Mouse (Mus musculus) heart, adult 2 months (tissue): ENCODE measurements around the gene Fchsd2. TPM values are rescaled to one million over a fixed set of nuclear protein-coding genes. Genes with fewer than 3 reads are reported as not detected.

Experiments used
- DNase-seq, 2 experiments: peaks; one replicate each; pipeline ENCODE4 v3.0.0; 2021
- H3K27ac ChIP-seq: fragments of 200-600 bp; 2 replicates; pipeline ENCODE4 v1.8.1; 2022
- H3K27me3 ChIP-seq: fragments of 200-500 bp; 2 replicates; pipeline ENCODE4 v1.6.1; 2012; ENCODE audit warnings: mild to moderate bottlenecking, low read length, inconsistent platforms, mixed read lengths; ENCODE audit not compliant: control insufficient read depth, insufficient read depth
- H3K36me3 ChIP-seq: fragments of 200-500 bp; 2 replicates; pipeline ENCODE4 v1.6.1; 2012; ENCODE audit warnings: low read length, inconsistent platforms; ENCODE audit not compliant: control insufficient read depth, insufficient read depth
- H3K4me1 ChIP-seq: fragments of 200-500 bp; 2 replicates; pipeline ENCODE4 v1.6.1; 2011; ENCODE audit warnings: low read length; ENCODE audit not compliant: control insufficient read depth, insufficient read depth
- H3K4me3 ChIP-seq: fragments of 200-600 bp; 2 replicates; pipeline ENCODE4 v1.8.1; 2022
- H3K79me2 ChIP-seq: fragments of 200-500 bp; replicated peaks from 2 replicates; pipeline ENCODE4 v1.6.1; 2012; ENCODE audit warnings: mild to moderate bottlenecking, inconsistent platforms, low read length, moderate library complexity, mixed read lengths; ENCODE audit not compliant: control insufficient read depth, insufficient read depth
- H3K9ac ChIP-seq: fragments of 200-500 bp; 2 replicates; pipeline ENCODE4 v1.6.1; 2012; ENCODE audit warnings: low read depth, mild to moderate bottlenecking, control low read depth, inconsistent platforms, low read length, mixed read lengths
- CTCF ChIP-seq: fragments of 200-600 bp; IDR thresholded peaks from 2 replicates; pipeline ENCODE4 v1.8.1; 2022; ENCODE audit warnings: antibody characterized with exemption, mild to moderate bottlenecking, moderate library complexity
- EP300 ChIP-seq: fragments of 200-500 bp; IDR thresholded peaks from 2 replicates; pipeline ENCODE4 v1.6.1; 2011; ENCODE audit warnings: low read depth, low read length, control low read depth; ENCODE audit not compliant: insufficient read depth
- POLR2A ChIP-seq: fragments of 200-500 bp; IDR thresholded peaks from 2 replicates; pipeline ENCODE4 v1.6.1; 2011; ENCODE audit warnings: mild to moderate bottlenecking, low read depth, low read length, control low read depth; ENCODE audit not compliant: insufficient read depth
- WGBS: fragments of 180-500 bp; shearing (Covaris S2); methylation state at CpG from one replicate; pipeline ENCODE4 v1.1.7; 2018; 5-methylcytosine and 5-hydroxymethylcytosine counted together
- intact Hi-C: fragments of 180-260 bp; cut with DNase I; formaldehyde crosslinking; loops from one replicate; pipeline ENCODE4 v1.15.1; 2025
- polyA plus RNA-seq: library from polyadenylated mRNA; depleted of rRNA; stranded (reverse); fragments of >200 nt; gene quantifications from 2 replicates; pipeline ENCODE4 v1.2.3, GENCODE M21; 2012
- total RNA-seq, 2 experiments: library from RNA; stranded (reverse); gene quantifications; 2 replicates each; pipeline ENCODE4 v1.2.3; 2021

Fchsd2 gene
- total and polyA plus RNA-seq, 3 experiments: 5.6 to 22.4 (median 20.9) TPM

DNA sequence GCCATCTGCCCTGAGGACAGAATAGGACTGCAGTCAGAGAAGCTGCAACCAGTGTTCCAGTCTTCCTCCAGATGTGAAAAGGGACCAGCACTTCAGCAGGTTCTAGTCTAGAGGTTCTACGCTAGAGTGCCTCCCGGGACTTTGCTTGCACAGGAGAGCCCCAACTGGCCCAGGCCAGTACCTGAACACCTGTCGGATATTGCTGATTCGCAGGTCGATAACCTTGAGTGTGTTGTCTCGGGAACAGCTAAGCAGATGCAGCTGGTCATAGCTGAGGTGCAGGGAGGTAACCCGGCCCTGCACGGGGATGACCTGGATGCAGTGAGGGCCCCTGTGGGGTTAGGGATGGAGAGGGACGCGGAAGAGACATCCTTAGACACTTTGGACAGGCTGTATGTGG is 197.7 kb downstream of the Fchsd2 start:
- no peaks in the 10 kb centered on the region for H3K36me3 ChIP-seq
- peak in 1 of 2 experiments; percentile 14 for DNase-seq
- H3K4me3 ChIP-seq: no peak overlapping the region
- H3K79me2 ChIP-seq: no peaks in the 10 kb centered on the region
- no peak overlapping the region for H3K27ac ChIP-seq
- intact Hi-C loops: no loop called here
- H3K4me1 ChIP-seq: no peaks in the 10 kb centered on the region
- H3K9ac ChIP-seq: no peak overlapping the region
- WGBS: 92% methylated on average over 10 of the region's 10 CpGs
- H3K27me3 ChIP-seq: no peaks in the 10 kb centered on the region
- no peak for TF ChIP-seq EP300
- TF ChIP-seq POLR2A: no peak
- TF ChIP-seq CTCF: no peak

GRCm38 (mm10) chr7:101291211-101291610 is 198.5 kb downstream of the Fchsd2 start:
- no peak overlapping the region for H3K27ac ChIP-seq
- intact Hi-C loops: no loop called here
- no peaks in the 10 kb centered on the region for H3K4me1 ChIP-seq
- WGBS: 89% methylated on average over 5 of the region's 5 CpGs
- peak in 1 of 2 experiments; percentile 11 for DNase-seq
- H3K4me3 ChIP-seq: no peak overlapping the region
- TF ChIP-seq POLR2A (no peak), EP300 (no peak), CTCF (no peak)
- H3K27me3 ChIP-seq: no peaks in the 10 kb centered on the region
- no peaks in the 10 kb centered on the region for H3K36me3 ChIP-seq
- H3K79me2 ChIP-seq: no peaks in the 10 kb centered on the region
- H3K9ac ChIP-seq: no peak overlapping the region

DNA sequence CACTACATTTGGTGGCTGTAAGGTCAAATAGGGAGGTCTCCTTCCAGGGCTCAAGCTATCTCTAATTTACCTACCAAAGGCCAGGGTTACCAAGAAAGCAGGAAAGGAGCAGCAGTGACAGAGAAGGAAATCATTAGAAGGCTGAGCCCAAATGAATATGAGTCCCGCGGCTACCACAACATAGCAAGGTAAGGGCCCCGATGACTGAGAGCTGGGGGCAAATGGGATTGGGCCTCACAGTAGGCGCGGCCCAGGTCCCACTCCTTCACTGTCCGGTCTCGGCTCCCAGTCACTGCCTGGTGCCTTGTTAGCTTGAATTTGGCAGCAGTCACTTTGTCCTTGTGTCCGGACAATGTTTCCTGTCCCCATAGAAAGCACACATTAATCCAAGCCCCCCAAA is 199.0 kb downstream of the Fchsd2 start:
- 92% methylated on average over 8 of the region's 8 CpGs for WGBS
- no peak for DNase-seq
- H3K4me1 ChIP-seq: no peaks in the 10 kb centered on the region
- no peak for TF ChIP-seq CTCF
- TF ChIP-seq EP300: no peak
- no peak for TF ChIP-seq POLR2A
- H3K9ac ChIP-seq: no peak overlapping the region
- H3K27ac ChIP-seq: no peak overlapping the region
- H3K79me2 ChIP-seq: no peaks in the 10 kb centered on the region
- no peak overlapping the region for H3K4me3 ChIP-seq
- H3K36me3 ChIP-seq: no peaks in the 10 kb centered on the region
- intact Hi-C loops: no loop called here
- no peaks in the 10 kb centered on the region for H3K27me3 ChIP-seq

DNA sequence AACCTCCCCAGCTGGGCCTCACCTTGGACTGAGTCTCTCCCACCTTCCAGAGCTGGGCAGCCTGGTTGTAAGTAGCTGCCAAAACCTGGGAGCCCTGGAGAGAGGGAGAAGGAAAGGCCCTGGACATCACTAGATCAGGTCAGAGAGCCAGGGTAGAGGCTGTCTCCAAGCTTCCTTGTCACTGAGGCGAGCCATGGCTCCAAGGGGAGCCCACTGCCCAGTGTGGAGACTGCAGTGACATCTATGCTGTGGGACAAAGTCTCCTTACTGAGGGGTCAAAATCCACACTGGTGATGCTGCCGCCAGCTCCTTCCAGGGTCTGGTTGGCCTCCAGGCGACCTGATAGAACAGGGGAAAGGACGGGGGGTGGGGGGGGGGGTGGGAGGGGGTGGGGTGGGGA is 199.4 kb downstream of the Fchsd2 start:
- Histone ChIP-seq H3K36me3 (no peaks in the 10 kb centered on the region), H3K4me1 (no peaks in the 10 kb centered on the region), H3K9ac (no peak overlapping the region), H3K79me2 (no peaks in the 10 kb centered on the region), H3K27me3 (no peaks in the 10 kb centered on the region), H3K27ac (no peak overlapping the region), H3K4me3 (no peak overlapping the region)
- 89% methylated on average over 4 of the region's 4 CpGs for WGBS
- TF ChIP-seq POLR2A (no peak), EP300 (no peak), CTCF (no peak)
- intact Hi-C loops: no loop called here
- no peak for DNase-seq

- WGBS: 85% methylated on average over 1 of the region's 1 CpGs
Observed at GRCm38 (mm10) chr7:101292696-101293095, 200.0 kb downstream of the Fchsd2 start.

GRCm38 (mm10) chr7:101293138-101293537 is 200.5 kb downstream of the Fchsd2 start:
- Histone ChIP-seq H3K27ac (no peak overlapping the region), H3K4me1 (no peaks in the 10 kb centered on the region), H3K9ac (no peak overlapping the region), H3K36me3 (no peaks in the 10 kb centered on the region), H3K27me3 (no peaks in the 10 kb centered on the region), H3K79me2 (no peaks in the 10 kb centered on the region), H3K4me3 (no peak overlapping the region)
- DNase-seq: no peak
- intact Hi-C loops: no loop called here
- WGBS: 74% methylated on average over 4 of the region's 4 CpGs
- no peak for TF ChIP-seq EP300
- TF ChIP-seq CTCF: no peak
- no peak for TF ChIP-seq POLR2A

More at GRCm38 (mm10) chr7:101292696-101293095, 200.0 kb downstream of the Fchsd2 start:
- H3K4me1 ChIP-seq: no peaks in the 10 kb centered on the region
- intact Hi-C loops: no loop called here
- no peak for DNase-seq
- H3K79me2 ChIP-seq: no peaks in the 10 kb centered on the region
- no peaks in the 10 kb centered on the region for H3K27me3 ChIP-seq
- H3K36me3 ChIP-seq: no peaks in the 10 kb centered on the region
- TF ChIP-seq EP300 (no peak), CTCF (no peak), POLR2A (no peak)
- H3K27ac ChIP-seq: no peak overlapping the region
- no peak overlapping the region for H3K4me3 ChIP-seq
- no peak overlapping the region for H3K9ac ChIP-seq
